Mouse (Mus musculus): ENCODE measurements around the gene Olfml2a. TPM values are rescaled to one million over a fixed set of nuclear protein-coding genes. Genes with fewer than 3 reads are reported as not detected.

Olfml2a gene
- total and polyA plus RNA-seq, 3 experiments: 0.12 to 0.33 TPM; not detected in 1

DNA sequence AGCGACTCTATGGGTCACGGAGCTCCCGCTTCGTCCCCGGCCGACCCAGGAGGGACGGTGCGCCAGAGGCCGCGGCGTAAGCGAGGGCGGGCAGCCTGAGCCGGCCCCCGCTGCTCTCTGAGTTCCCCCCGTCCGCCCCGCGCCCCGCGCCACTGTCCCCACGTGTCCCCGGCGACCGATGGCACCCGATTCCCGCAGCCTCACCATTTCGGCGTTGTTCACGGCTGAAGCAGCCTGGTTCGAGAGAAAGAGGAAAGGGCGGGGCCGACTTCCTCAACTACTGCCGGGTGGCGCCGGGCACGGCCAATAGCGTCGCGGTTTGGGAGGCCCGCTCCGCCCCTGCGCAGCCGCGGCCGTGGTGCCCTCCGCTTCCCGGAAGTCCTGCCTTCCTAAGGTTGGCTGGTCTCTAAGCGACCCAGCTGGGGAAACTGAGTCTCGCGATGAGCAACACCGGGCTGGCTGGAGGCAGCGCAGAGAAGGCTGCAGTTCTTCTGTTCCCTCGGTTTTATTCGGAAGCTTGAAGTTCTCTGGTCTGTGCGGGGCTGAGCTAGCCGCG lies 73.2 kb downstream of the Olfml2a start, which contains the start of gene Arpc5l (continued):
- TF ChIP-seq USF1 (IDR thresholded peaks at IDR 0.05; ENCODE audit: low read depth, low read length): no peak
- 0 out of 2 replicates have a peak, but pooled peaks have one; percentile 16 for TF ChIP-seq GABPA (IDR thresholded peaks at IDR 0.05; ENCODE audit: low read depth, low read length)

DNA sequence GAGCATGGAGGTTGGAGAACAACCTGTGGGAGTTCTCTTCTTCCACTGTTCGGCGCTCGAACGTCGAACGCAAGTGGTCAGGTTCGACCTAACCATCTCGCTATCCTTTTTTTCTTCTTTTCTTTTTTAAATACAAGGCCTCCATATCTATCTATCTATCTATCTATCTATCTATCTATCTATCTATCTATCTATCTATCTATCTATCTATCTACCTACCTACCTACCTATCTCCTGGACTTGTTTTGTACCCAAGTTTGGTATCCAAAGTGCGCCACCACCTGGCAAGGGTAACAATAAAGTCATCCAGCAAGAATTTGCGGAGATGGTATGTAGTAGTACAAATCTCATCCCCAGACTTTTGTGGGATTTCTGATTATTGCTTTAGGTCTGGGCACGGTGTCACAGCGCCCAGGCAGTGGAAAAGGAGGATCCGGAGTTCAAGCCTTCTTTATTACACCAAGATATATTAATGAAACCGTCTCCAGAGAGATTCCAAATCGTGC lies 73.8 kb downstream of the Olfml2a start, which contains the start of gene Rpl35:
Gene Rpl35 (minus strand): TSS at position 51 of the 506 bp plus-strand sequence.
- H3K27ac ChIP-seq (ENCODE audit: control insufficient read depth, low read depth, low read length): peak within 1 kb of the TSS; percentile 83
- no peaks in the 10 kb centered on the region for H3K9me3 ChIP-seq (replicated peaks; ENCODE audit: insufficient read depth, low read length)
- no peaks in the 10 kb centered on the region for H3K27me3 ChIP-seq (ENCODE audit: control insufficient read depth in 1 of 2, insufficient read depth in 2 of 2, low read length in 2 of 2)
- H3K4me3 ChIP-seq (ENCODE audit: control insufficient read depth in 1 of 2, insufficient read depth in 1 of 2, low read depth in 2 of 2, low read length in 2 of 2): peak within 1 kb of the TSS; percentile 86 to 88
- peaks cover 0 to 28% of the 10 kb centered on the region in 2 experiments; a peak in 3 of 4 replicates for H3K36me3 ChIP-seq (ENCODE audit: control insufficient read depth in 1 of 2, insufficient read depth in 2 of 2, low read length in 2 of 2)
- TF ChIP-seq GATA1 (IDR thresholded peaks at IDR 0.05; ENCODE audit: low read depth, low read length) (peak; percentile 77), E2F4 (IDR thresholded peaks at IDR 0.05; ENCODE audit: borderline replicate concordance, low read depth, low read length) (no peak), MAX (IDR thresholded peaks at IDR 0.05; ENCODE audit: low read length) (no peak), CHD2 (IDR thresholded peaks at IDR 0.05; ENCODE audit: low read length) (no peak), MYB (IDR thresholded peaks at IDR 0.05; ENCODE audit: low read depth, low read length) (no peak), UBTF (IDR thresholded peaks at IDR 0.05; ENCODE audit: borderline replicate concordance, insufficient read depth, low read depth, low read length) (no peak), CTCF (IDR thresholded peaks at IDR 0.05 in 2 of 3, conservative IDR thresholded peaks at IDR 0.05 in 1 of 3; ENCODE audit: control insufficient read depth in 1 of 3, insufficient read depth in 1 of 3, low read depth in 2 of 3, low read length in 3 of 3, poor library complexity in 1 of 3, severe bottlenecking in 1 of 3) (peak; percentile 34 to 50 (median 49)), SIN3A (IDR thresholded peaks at IDR 0.05; ENCODE audit: low read length) (no peak), GABPA (IDR thresholded peaks at IDR 0.05; ENCODE audit: low read depth, low read length) (no peak), POLR2A (IDR thresholded peaks at IDR 0.05; ENCODE audit: control insufficient read depth in 1 of 2, insufficient read depth in 1 of 2, low read depth in 1 of 2, low read length in 2 of 2, poor library complexity in 1 of 2) (no peak), POLR2AphosphoS2 (IDR thresholded peaks at IDR 0.05; ENCODE audit: low read length) (no peak), BHLHE40 (IDR thresholded peaks at IDR 0.05; ENCODE audit: borderline replicate concordance, low read depth, low read length) (no peak)
- peak within 1 kb of the TSS; percentile 97 for H3K9ac ChIP-seq (ENCODE audit: control insufficient read depth, low read depth, low read length, poor library complexity, severe bottlenecking)
- peaks cover 9 to 21% of the 10 kb centered on the region in 2 experiments for H3K4me1 ChIP-seq (ENCODE audit: control insufficient read depth in 1 of 2, insufficient read depth in 2 of 2, low read length in 2 of 2)
- peak; percentile 83 for DNase-seq (ENCODE audit: low read depth, low spot score)
- peaks cover 64% of the 10 kb centered on the region for H3K79me2 ChIP-seq (ENCODE audit: control insufficient read depth, insufficient read depth, low read length, poor library complexity)

DNA sequence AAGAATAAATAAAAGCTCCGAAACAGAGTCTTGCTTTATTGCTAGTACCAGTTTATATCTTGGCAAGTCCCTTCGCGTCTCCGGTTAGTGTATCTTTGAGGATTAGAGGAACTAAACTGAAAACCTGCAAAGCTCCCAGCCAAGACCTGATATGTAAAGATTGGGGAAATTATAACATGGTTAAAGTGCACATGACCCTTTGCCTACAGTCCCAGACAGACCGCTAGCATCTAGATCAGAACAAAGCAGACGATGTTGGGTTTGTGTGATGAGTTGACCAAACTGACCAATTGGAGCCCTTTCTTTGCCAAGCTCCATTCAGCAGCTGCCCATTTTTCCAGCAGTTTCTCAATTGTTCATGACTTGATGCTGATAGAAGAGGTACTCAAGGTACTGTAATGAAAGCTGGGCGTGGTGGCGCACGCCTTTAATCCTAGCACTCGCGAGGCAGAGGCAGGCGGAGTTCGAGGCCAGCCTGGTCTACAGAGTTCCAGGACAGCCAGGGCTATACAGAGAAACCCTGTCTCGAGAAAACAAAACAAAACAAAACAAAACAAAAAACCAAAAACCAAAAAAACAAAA lies 74.5 kb downstream of the Olfml2a start:
- H3K27ac ChIP-seq (ENCODE audit: control insufficient read depth, low read depth, low read length): peak overlapping the region; percentile 65
- H3K79me2 ChIP-seq (ENCODE audit: control insufficient read depth, insufficient read depth, low read length, poor library complexity): peaks cover 64% of the 10 kb centered on the region
- peak overlapping the region; percentile 82 for H3K9ac ChIP-seq (ENCODE audit: control insufficient read depth, low read depth, low read length, poor library complexity, severe bottlenecking)
- H3K27me3 ChIP-seq (ENCODE audit: control insufficient read depth in 1 of 2, insufficient read depth in 2 of 2, low read length in 2 of 2): no peaks in the 10 kb centered on the region
- peak overlapping the region; percentile 43 to 88 for H3K4me3 ChIP-seq (ENCODE audit: control insufficient read depth in 1 of 2, insufficient read depth in 1 of 2, low read depth in 2 of 2, low read length in 2 of 2)
- TF ChIP-seq MYC (IDR thresholded peaks at IDR 0.05; ENCODE audit: low read depth, low read length) (0 out of 2 replicates have a peak, but pooled peaks have one; percentile 56), USF2 (IDR thresholded peaks at IDR 0.05; ENCODE audit: borderline replicate concordance in 1 of 2, insufficient read depth in 1 of 2, low read depth in 1 of 2, low read length in 2 of 2) (no peak), CHD1 (IDR thresholded peaks at IDR 0.05; ENCODE audit: low read depth, low read length) (peak; percentile 69; the same call in 1 of the 2 replicates), USF1 (IDR thresholded peaks at IDR 0.05; ENCODE audit: low read depth, low read length) (peak; percentile 49; the same call in 1 of the 2 replicates), SIN3A (IDR thresholded peaks at IDR 0.05; ENCODE audit: low read length) (peak; percentile 54; the same call in 1 of the 2 replicates), MEF2A (IDR thresholded peaks at IDR 0.05; ENCODE audit: extremely low read depth, insufficient replicate concordance, low read depth, low read length, poor library complexity, severe bottlenecking) (no peak), MYB (IDR thresholded peaks at IDR 0.05; ENCODE audit: low read depth, low read length) (no peak), KAT2A (conservative IDR thresholded peaks at IDR 0.05; ENCODE audit: low read depth, low read length) (0 out of 2 replicates have a peak, but pooled peaks have one; percentile 9), ZC3H11A (IDR thresholded peaks at IDR 0.05; ENCODE audit: low read depth, low read length) (no peak), MXI1 (IDR thresholded peaks at IDR 0.05; ENCODE audit: low read depth, low read length) (peak; percentile 43; the same call in 1 of the 2 replicates), ETS1 (IDR thresholded peaks at IDR 0.05; ENCODE audit: low read depth, low read length) (no peak; the same call in 1 of the 2 replicates), JUND (IDR thresholded peaks at IDR 0.05; ENCODE audit: low read depth, low read length) (no peak), MAX (IDR thresholded peaks at IDR 0.05; ENCODE audit: low read length) (peak; percentile 46), TBP (IDR thresholded peaks at IDR 0.05; ENCODE audit: low read depth, low read length) (peak; percentile 89), NELFE (IDR thresholded peaks at IDR 0.05; ENCODE audit: low read depth, low read length) (peak; percentile 38; the same call in 1 of the 2 replicates), TCF12 (IDR thresholded peaks at IDR 0.05; ENCODE audit: low read depth, low read length) (0 out of 2 replicates have a peak, but pooled peaks have one; percentile 11), GABPA (IDR thresholded peaks at IDR 0.05; ENCODE audit: low read depth, low read length) (no peak)
- H3K4me1 ChIP-seq (ENCODE audit: control insufficient read depth in 1 of 2, insufficient read depth in 2 of 2, low read length in 2 of 2): peaks cover 14 to 27% of the 10 kb centered on the region in 2 experiments
- H3K9me3 ChIP-seq (replicated peaks; ENCODE audit: insufficient read depth, low read length): no peaks in the 10 kb centered on the region
- peaks cover 0 to 34% of the 10 kb centered on the region in 2 experiments; a peak in 3 of 4 replicates for H3K36me3 ChIP-seq (ENCODE audit: control insufficient read depth in 1 of 2, insufficient read depth in 2 of 2, low read length in 2 of 2)
- DNase-seq (ENCODE audit: low read depth, low spot score): peak; percentile 81

Measured in MEL (cell line).